Mouse (Mus musculus) midbrain, embryonic 14.5 days (tissue): ENCODE data around the gene Srrt. TPM values are rescaled to one million over a fixed set of nuclear protein-coding genes. Genes with fewer than 3 reads are reported as not detected.

Source experiments
- ATAC-seq: fragments of 200-750 bp; cut with Nextera tagmentation; 2 replicates; pipeline ENCODE4 v1.8.0; 2017; ENCODE audit warnings: moderate number of reproducible peaks, moderate library complexity; ENCODE audit not compliant: low FRiP score, low TSS enrichment
- DNase-seq: peaks from one replicate; pipeline ENCODE4 v3.0.0-alpha.2; 2015
- H3K27ac ChIP-seq: fragments of 300-500 bp; sonication (generic); replicated peaks from 2 replicates; pipeline ENCODE4 v1.5.1; 2014; ENCODE audit warnings: mild to moderate bottlenecking, low read depth, low read length, moderate library complexity
- H3K27me3 ChIP-seq: fragments of 300-500 bp; sonication (generic); 2 replicates; pipeline ENCODE4 v1.6.1; 2014; ENCODE audit warnings: low read length, control low read depth, mixed read lengths; ENCODE audit not compliant: control insufficient read depth, insufficient read depth
- H3K36me3 ChIP-seq: fragments of 300-500 bp; sonication (generic); 2 replicates; pipeline ENCODE4 v1.6.1; 2014; ENCODE audit warnings: low read length, control low read depth; ENCODE audit not compliant: control insufficient read depth, insufficient read depth
- H3K4me1 ChIP-seq: fragments of 300-500 bp; sonication (generic); 2 replicates; pipeline ENCODE4 v1.6.1; 2014; ENCODE audit warnings: mild to moderate bottlenecking, antibody characterized with exemption, low read length, control low read depth; ENCODE audit not compliant: control insufficient read depth, insufficient read depth
- H3K4me2 ChIP-seq: fragments of 300-500 bp; sonication (generic); 2 replicates; pipeline ENCODE4 v1.6.1; 2014; ENCODE audit warnings: mild to moderate bottlenecking, low read length, moderate library complexity
- H3K4me3 ChIP-seq: fragments of 300-500 bp; sonication (generic); replicated peaks from 2 replicates; pipeline ENCODE4 v1.5.1; 2014; ENCODE audit warnings: low read depth, low read length
- H3K9ac ChIP-seq: fragments of 300-500 bp; sonication (generic); replicated peaks from 2 replicates; pipeline ENCODE4 v1.6.1; 2014; ENCODE audit warnings: mild to moderate bottlenecking, low read length, moderate library complexity
- H3K9me3 ChIP-seq: fragments of 300-500 bp; sonication (generic); 2 replicates; pipeline ENCODE4 v1.6.1; 2016; ENCODE audit warnings: low read length, control low read depth, mixed read lengths; ENCODE audit not compliant: control insufficient read depth
- WGBS: fragments of 180-500 bp; shearing (Covaris S2); extraction: QIAGEN DNeasy Blood & Tissue Kit; methylation state at CpG from one replicate; pipeline ENCODE4 v1.1.7; 2014; 5-methylcytosine and 5-hydroxymethylcytosine counted together
- polyA plus RNA-seq: library from polyadenylated mRNA; unstranded; fragments of >200 nt; fragmentation: Nextera tagmentation; extraction: Ambion mirVana; gene quantifications from 2 replicates; pipeline ENCODE4 v1.2.1, GENCODE M21; 2014

Gene Srrt
- polyA plus RNA-seq, 1 experiment from 2014 or later, result 95.9 TPM

GRCm38 (mm10) chr5:137297126-137297525 lies 10.3 kb downstream of the Srrt start:
- Histone ChIP-seq H3K4me1 (peaks cover 15% of the 10 kb centered on the region), H3K4me2 (no peak overlapping the region), H3K9ac (no peak overlapping the region), H3K4me3 (no peak overlapping the region), H3K27me3 (0 out of 2 replicates have a peak, but pooled peaks cover 3% of the 10 kb centered on the region), H3K36me3 (peaks cover 73% of the 10 kb centered on the region), H3K9me3 (no peaks in the 10 kb centered on the region), H3K27ac (no peak overlapping the region)
- 93% methylated on average over 14 of the region's 14 CpGs for WGBS
- DNase-seq (no peak), ATAC-seq (no peak)

DNA sequence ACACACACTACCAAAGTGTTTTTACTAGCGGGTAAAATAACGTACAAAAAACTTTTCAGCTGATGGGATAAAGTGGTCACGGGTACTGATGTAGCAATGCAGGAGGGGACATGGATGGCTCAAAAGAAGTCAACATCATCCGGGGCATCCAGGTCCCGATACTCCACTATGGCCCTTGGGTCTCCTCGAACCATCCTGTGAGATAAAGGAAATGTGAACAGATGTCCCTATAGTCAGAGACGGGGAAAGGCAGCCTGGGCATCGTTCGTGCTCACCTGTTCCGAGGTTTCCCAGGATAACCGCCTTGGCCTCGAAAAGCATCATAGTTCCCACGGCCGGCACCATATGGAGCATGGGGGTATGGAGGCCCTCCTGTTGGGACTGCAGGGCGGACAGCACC lies 11.8 kb downstream of the Srrt start:
- Histone ChIP-seq H3K4me2 (no peak overlapping the region), H3K36me3 (peaks cover 58% of the 10 kb centered on the region), H3K4me3 (no peak overlapping the region), H3K27ac (no peak overlapping the region), H3K4me1 (peaks cover 15% of the 10 kb centered on the region), H3K9ac (no peak overlapping the region), H3K27me3 (peaks cover 5% of the 10 kb centered on the region; the same call in 1 of the 2 replicates), H3K9me3 (no peaks in the 10 kb centered on the region)
- DNase-seq, result no peak
- no peak for ATAC-seq
- 90% methylated on average over 15 of the region's 15 CpGs for WGBS

- Histone ChIP-seq H3K36me3 (peaks cover 54% of the 10 kb centered on the region), H3K4me2 (peak overlapping the region; percentile 100), H3K27me3 (peaks cover 8% of the 10 kb centered on the region; the same call in 1 of the 2 replicates), H3K27ac (peak overlapping the region; percentile 85; the same call in 1 of the 2 replicates), H3K4me3 (0 out of 2 replicates have a peak overlapping the region, but pooled peaks have one; percentile 53), H3K9ac (peak overlapping the region; percentile 77; the same call in 1 of the 2 replicates), H3K4me1 (peaks cover 15% of the 10 kb centered on the region), H3K9me3 (no peaks in the 10 kb centered on the region)
- WGBS, result 83% methylated on average over 9 of the region's 9 CpGs
- DNase-seq (no peak), ATAC-seq (no peak)
Observed at GRCm38 (mm10) chr5:137295296-137295695, 12.2 kb downstream of the Srrt start.

- WGBS, result 9% methylated on average over 18 of the region's 18 CpGs
- peak overlapping the region; percentile 85 for H3K27ac ChIP-seq
Observed at GRCm38 (mm10) chr5:137294744-137295093, 12.8 kb downstream of the Srrt start.

DNA sequence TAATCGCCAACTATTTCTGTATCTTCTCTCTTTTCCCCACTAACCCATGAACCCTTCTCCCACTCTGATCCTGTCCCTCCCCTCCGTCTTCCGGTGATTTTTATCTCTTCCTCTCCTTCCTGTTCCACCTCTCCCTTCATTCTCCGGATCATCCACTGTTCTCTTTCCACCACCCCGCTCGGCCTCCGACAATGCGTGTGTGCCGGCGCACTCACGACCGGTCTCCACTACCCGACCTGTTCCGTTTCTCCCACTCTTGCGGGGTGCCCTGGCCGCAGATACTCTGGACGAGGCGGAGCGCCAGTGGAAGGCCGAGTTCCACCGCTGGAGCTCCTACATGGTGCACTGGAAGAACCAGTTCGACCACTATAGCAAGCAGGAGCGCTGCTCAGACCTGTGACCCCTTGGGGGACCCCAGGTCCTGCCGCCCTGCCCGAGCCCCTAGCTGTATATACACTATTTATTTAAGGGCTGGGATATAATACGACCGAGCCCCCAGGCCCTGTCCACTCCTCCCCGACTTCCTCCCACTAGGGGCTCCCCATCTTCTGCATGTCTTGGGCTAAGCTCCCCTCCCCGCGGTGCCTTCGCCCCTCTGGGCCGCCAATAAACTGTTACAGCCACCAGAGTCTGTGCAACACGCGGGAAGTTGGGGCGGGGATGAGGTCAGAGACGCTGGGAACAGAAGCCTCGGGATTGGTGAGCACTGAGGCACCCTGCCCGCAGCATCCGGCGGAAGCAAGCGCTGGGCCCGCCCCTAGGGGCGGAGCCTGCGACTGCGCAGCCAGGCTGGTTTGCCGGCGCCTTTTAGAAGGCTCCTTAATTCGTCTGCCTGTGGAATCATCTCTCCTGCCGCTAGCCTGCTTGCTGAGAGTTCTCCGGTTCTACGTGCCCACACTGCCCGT lies 13.4 kb downstream of the Srrt start, which contains the start of gene Ufsp1:
Gene Ufsp1 (plus strand): TSS at position 791 of the 905 bp plus-strand sequence.
- Histone ChIP-seq H3K27me3 (peaks cover 21% of the 10 kb centered on the region; the same call in 1 of the 2 replicates), H3K4me1 (peaks cover 18% of the 10 kb centered on the region), H3K36me3 (peaks cover 42% of the 10 kb centered on the region), H3K27ac (peak within 1 kb of the TSS; percentile 85), H3K4me3 (peak within 1 kb of the TSS; percentile 53), H3K4me2 (peak within 1 kb of the TSS; percentile 100), H3K9me3 (no peaks in the 10 kb centered on the region), H3K9ac (peak within 1 kb of the TSS; percentile 77)
- ATAC-seq, result peak; percentile 92
- peak; percentile 98 for DNase-seq
- WGBS, result under 1% methylated on average over 52 of the region's 52 CpGs

More at GRCm38 (mm10) chr5:137294744-137295093, 12.8 kb downstream of the Srrt start:
- Histone ChIP-seq H3K4me2 (peak overlapping the region; percentile 100), H3K27me3 (peaks cover 14% of the 10 kb centered on the region; the same call in 1 of the 2 replicates), H3K9ac (peak overlapping the region; percentile 77), H3K36me3 (peaks cover 49% of the 10 kb centered on the region), H3K4me1 (peaks cover 15% of the 10 kb centered on the region), H3K4me3 (peak overlapping the region; percentile 53), H3K9me3 (no peaks in the 10 kb centered on the region)
- peak; percentile 46 for ATAC-seq
- DNase-seq, result no peak

DNA sequence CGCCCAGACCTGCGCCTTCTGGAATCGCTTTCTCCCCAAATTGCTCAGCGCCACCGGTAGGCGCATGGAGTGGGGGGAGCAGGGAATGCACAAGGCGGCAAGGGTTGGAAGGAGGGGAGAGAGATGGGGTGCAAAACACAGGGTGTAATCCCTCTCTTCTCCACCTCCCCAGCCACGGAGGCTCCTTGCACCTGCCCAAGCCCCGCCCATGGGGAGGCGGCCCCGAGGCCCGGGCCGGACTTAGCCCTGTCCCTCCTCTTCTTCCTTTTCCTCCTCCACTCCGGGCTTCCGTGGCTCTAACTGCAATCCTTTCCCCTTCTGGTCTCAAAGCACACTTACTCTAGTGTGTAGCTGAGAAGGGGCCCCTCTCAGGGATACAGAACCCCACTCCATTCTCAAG lies 14.2 kb downstream of the Srrt start:
- H3K27ac ChIP-seq, result peak overlapping the region; percentile 85
- WGBS, result 1% methylated on average over 15 of the region's 15 CpGs
- peak overlapping the region; percentile 100 for H3K4me2 ChIP-seq
- H3K27me3 ChIP-seq, result peaks cover 23% of the 10 kb centered on the region
- H3K4me3 ChIP-seq, result peak overlapping the region; percentile 53
- DNase-seq (peak; percentile 67), ATAC-seq (no peak)
- no peaks in the 10 kb centered on the region for H3K9me3 ChIP-seq
- H3K9ac ChIP-seq, result peak overlapping the region; percentile 77
- H3K4me1 ChIP-seq, result peaks cover 21% of the 10 kb centered on the region
- H3K36me3 ChIP-seq, result peaks cover 34% of the 10 kb centered on the region

DNA sequence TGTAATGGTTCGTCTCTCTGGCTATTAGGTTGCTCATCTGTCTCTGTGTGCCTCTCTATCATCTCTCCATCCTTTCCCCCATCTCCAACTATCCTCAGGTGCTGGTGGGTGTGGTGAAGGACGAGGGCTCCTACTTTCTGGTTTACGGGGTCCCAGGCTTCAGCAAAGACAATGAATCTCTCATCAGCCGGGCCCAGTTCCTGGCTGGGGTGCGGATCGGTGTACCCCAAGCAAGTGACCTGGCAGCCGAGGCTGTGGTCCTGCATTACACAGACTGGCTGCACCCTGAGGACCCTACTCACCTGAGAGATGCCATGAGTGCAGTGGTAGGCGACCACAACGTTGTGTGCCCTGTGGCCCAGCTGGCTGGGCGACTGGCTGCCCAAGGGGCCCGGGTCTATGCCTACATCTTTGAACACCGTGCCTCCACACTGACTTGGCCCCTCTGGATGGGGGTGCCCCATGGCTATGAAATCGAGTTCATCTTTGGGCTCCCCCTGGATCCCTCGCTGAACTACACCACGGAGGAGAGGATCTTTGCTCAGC lies 16.0 kb downstream of the Srrt start:
- peaks cover 27% of the 10 kb centered on the region for H3K4me1 ChIP-seq
- no peak for DNase-seq

GRCm38 (mm10) chr5:137290677-137291076 lies 16.8 kb downstream of the Srrt start:
- Histone ChIP-seq H3K4me3 (no peak overlapping the region), H3K27ac (no peak overlapping the region), H3K9ac (no peak overlapping the region), H3K4me2 (no peak overlapping the region), H3K36me3 (peaks cover 8% of the 10 kb centered on the region), H3K27me3 (peaks cover 23% of the 10 kb centered on the region), H3K4me1 (peaks cover 27% of the 10 kb centered on the region), H3K9me3 (no peaks in the 10 kb centered on the region)
- 25% methylated on average over 15 of the region's 15 CpGs for whole genome bisulfite sequencing
- DNase-seq, result peak; percentile 48
- no peak for ATAC-seq

More for the DNA sequence above, 16.0 kb downstream of the Srrt start:
- Histone ChIP-seq H3K9ac (no peak overlapping the region), H3K4me2 (no peak overlapping the region), H3K9me3 (no peaks in the 10 kb centered on the region), H3K27me3 (peaks cover 23% of the 10 kb centered on the region), H3K27ac (no peak overlapping the region), H3K36me3 (peaks cover 16% of the 10 kb centered on the region), H3K4me3 (no peak overlapping the region)
- ATAC-seq, result no peak
- 81% methylated on average over 15 of the region's 15 CpGs for WGBS
